Mouse (Mus musculus) small intestine, adult 2 months (tissue): ENCODE results near the gene Pkn1. TPM values are rescaled to one million over a fixed set of nuclear protein-coding genes. Genes with fewer than 3 reads are reported as not detected.

Experiments
- H3K27ac ChIP-seq: fragments of 200-500 bp; 2 replicates; pipeline ENCODE4 v1.5.1; 2012; ENCODE audit warnings: low read depth, low read length, control low read depth, inconsistent platforms; ENCODE audit not compliant: insufficient read depth
- H3K27me3 ChIP-seq: fragments of 200-500 bp; 2 replicates; pipeline ENCODE4 v1.6.1; 2012; ENCODE audit warnings: mild to moderate bottlenecking, moderate library complexity, low read length, inconsistent platforms; ENCODE audit not compliant: control insufficient read depth, insufficient read depth
- H3K36me3 ChIP-seq: fragments of 200-500 bp; 2 replicates; pipeline ENCODE4 v1.6.1; 2012; ENCODE audit warnings: mild to moderate bottlenecking, low read length, control low read depth, inconsistent platforms; ENCODE audit not compliant: control insufficient read depth, insufficient read depth
- H3K4me1 ChIP-seq: fragments of 200-500 bp; 2 replicates; pipeline ENCODE4 v1.6.1; 2012; ENCODE audit warnings: low read length, inconsistent platforms, mixed read lengths; ENCODE audit not compliant: control insufficient read depth, insufficient read depth, insufficient read length
- H3K4me3 ChIP-seq: fragments of 200-500 bp; 2 replicates; pipeline ENCODE4 v1.5.1; 2012; ENCODE audit warnings: low read depth, mild to moderate bottlenecking, control low read depth, inconsistent platforms, low read length, moderate library complexity
- CTCF ChIP-seq: fragments of 200-500 bp; IDR thresholded peaks from 2 replicates; pipeline ENCODE4 v1.5.1; 2012; ENCODE audit warnings: low read depth, mild to moderate bottlenecking, control low read depth, inconsistent platforms, low read length, moderate library complexity, mixed read lengths; ENCODE audit not compliant: insufficient replicate concordance, insufficient read length; ENCODE audit errors: extremely low read depth
- POLR2A ChIP-seq: fragments of 200-500 bp; IDR thresholded peaks from 2 replicates; pipeline ENCODE4 v1.6.1; 2012; ENCODE audit warnings: low read depth, mild to moderate bottlenecking, control low read depth, inconsistent platforms, low read length, moderate library complexity
- WGBS: fragments of 180-500 bp; shearing (Covaris S2); methylation state at CpG from one replicate; pipeline ENCODE4 v1.1.7; 2018; 5-methylcytosine and 5-hydroxymethylcytosine counted together
- polyA plus RNA-seq: library from polyadenylated mRNA; depleted of rRNA; stranded (reverse); fragments of >200 nt; gene quantifications from 2 replicates; pipeline ENCODE4 v1.2.3, GENCODE M21; 2012

The Pkn1 gene
- polyA plus RNA-seq, 1 experiment: 117 TPM

DNA sequence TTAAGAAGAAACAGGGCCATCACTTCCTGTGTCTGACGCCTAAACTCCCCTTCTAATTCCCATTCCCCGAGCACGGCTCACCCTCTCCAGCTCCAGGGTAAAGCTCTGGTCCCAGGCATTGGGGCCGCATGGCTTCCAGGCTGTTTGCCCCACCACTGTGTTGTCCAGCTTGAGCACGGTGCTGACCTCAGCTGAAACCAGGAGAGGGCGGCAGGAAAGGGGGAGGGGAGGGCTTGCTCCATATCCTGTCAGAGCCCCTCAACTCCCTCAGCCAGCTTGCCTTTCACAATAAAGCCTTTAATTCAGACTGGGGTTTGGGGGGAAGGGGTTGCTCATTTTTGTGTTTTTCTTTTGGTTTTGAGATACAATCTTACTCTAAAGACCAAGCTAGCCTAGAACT is 17.9 kb downstream of the Pkn1 start:
- peaks cover 84% of the 10 kb centered on the region for H3K36me3 ChIP-seq
- H3K4me1 ChIP-seq: no peaks in the 10 kb centered on the region
- no peak for TF ChIP-seq POLR2A
- no peak for TF ChIP-seq CTCF
- H3K4me3 ChIP-seq: no peak overlapping the region
- H3K27ac ChIP-seq: no peak overlapping the region
- 78% methylated on average over 6 of the region's 6 CpGs for WGBS
- H3K27me3 ChIP-seq: no peaks in the 10 kb centered on the region

- H3K27me3 ChIP-seq: no peaks in the 10 kb centered on the region
- WGBS: 86% methylated on average over 5 of the region's 5 CpGs
- no peaks in the 10 kb centered on the region for H3K4me1 ChIP-seq
- no peak for TF ChIP-seq CTCF
- TF ChIP-seq POLR2A: no peak
- H3K27ac ChIP-seq: no peak overlapping the region
- H3K36me3 ChIP-seq: peaks cover 83% of the 10 kb centered on the region
- no peak overlapping the region for H3K4me3 ChIP-seq
These were observed 18.4 kb downstream of the Pkn1 start for GRCm38 (mm10) chr8:83680603-83681002.

- Histone ChIP-seq H3K4me3 (no peak overlapping the region), H3K4me1 (no peaks in the 10 kb centered on the region), H3K27ac (no peak overlapping the region), H3K27me3 (no peaks in the 10 kb centered on the region), H3K36me3 (peaks cover 79% of the 10 kb centered on the region)
- 93% methylated on average over 12 of the region's 12 CpGs for WGBS
- TF ChIP-seq CTCF: no peak
- no peak for TF ChIP-seq POLR2A
These were observed 19.1 kb downstream of the Pkn1 start for GRCm38 (mm10) chr8:83679866-83680265.

DNA sequence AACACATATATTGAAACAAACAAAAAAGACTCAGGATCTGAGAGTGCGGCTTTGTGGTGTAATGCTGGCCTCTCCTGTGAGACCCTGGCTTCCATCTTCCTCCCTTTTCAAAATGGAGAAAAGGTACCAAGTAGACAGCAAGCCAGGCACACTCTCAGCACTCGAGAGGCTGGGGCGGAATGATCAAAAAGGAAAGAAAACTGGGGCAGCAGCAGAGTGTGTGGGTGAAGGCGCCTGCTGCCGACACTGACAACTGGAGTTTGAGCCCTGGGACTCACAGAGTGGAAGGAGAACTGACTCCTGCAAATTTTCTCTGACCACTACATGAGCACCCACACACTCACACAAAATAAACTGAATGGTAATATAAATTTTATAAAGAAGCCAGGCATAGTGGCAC is 24.5 kb downstream of the Pkn1 start:
- Histone ChIP-seq H3K36me3 (peaks cover 81% of the 10 kb centered on the region), H3K4me3 (no peak overlapping the region), H3K27me3 (no peaks in the 10 kb centered on the region), H3K27ac (no peak overlapping the region), H3K4me1 (no peaks in the 10 kb centered on the region)
- 90% methylated on average over 5 of the region's 5 CpGs for WGBS
- TF ChIP-seq CTCF: no peak
- no peak for TF ChIP-seq POLR2A

DNA sequence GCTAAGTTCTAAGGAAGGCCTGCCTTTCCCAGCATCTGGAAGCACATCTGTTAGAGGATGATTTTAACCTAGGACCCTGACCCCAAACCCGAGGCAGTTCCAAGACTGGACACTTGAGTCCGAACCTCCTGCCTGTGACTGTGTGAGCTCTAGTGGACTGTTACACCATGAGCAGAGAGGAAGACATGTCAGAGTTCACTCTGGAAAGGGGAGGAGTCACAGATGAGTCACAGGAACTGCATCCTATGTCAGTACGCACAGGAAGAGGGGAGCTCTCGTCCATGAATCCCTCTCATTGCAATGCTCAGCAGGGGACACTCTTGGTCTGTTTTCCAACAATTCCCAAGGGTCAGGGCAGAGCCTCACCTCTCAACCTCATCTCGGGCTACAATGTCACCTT is 26.0 kb downstream of the Pkn1 start:
- TF ChIP-seq CTCF: no peak
- TF ChIP-seq POLR2A: no peak
- WGBS: 69% methylated on average over 5 of the region's 5 CpGs
- H3K4me1 ChIP-seq: peaks cover 11% of the 10 kb centered on the region
- peaks cover 70% of the 10 kb centered on the region for H3K36me3 ChIP-seq
- no peak overlapping the region for H3K27ac ChIP-seq
- H3K4me3 ChIP-seq: no peak overlapping the region
- no peaks in the 10 kb centered on the region for H3K27me3 ChIP-seq

GRCm38 (mm10) chr8:83669013-83669412 is 30.0 kb downstream of the Pkn1 start:
- peaks cover 22% of the 10 kb centered on the region for H3K4me1 ChIP-seq
- H3K4me3 ChIP-seq: no peak overlapping the region
- TF ChIP-seq CTCF: no peak
- TF ChIP-seq POLR2A: no peak
- H3K27me3 ChIP-seq: no peaks in the 10 kb centered on the region
- 83% methylated on average over 16 of the region's 16 CpGs for WGBS
- peaks cover 45% of the 10 kb centered on the region for H3K36me3 ChIP-seq
- H3K27ac ChIP-seq: no peak overlapping the region

DNA sequence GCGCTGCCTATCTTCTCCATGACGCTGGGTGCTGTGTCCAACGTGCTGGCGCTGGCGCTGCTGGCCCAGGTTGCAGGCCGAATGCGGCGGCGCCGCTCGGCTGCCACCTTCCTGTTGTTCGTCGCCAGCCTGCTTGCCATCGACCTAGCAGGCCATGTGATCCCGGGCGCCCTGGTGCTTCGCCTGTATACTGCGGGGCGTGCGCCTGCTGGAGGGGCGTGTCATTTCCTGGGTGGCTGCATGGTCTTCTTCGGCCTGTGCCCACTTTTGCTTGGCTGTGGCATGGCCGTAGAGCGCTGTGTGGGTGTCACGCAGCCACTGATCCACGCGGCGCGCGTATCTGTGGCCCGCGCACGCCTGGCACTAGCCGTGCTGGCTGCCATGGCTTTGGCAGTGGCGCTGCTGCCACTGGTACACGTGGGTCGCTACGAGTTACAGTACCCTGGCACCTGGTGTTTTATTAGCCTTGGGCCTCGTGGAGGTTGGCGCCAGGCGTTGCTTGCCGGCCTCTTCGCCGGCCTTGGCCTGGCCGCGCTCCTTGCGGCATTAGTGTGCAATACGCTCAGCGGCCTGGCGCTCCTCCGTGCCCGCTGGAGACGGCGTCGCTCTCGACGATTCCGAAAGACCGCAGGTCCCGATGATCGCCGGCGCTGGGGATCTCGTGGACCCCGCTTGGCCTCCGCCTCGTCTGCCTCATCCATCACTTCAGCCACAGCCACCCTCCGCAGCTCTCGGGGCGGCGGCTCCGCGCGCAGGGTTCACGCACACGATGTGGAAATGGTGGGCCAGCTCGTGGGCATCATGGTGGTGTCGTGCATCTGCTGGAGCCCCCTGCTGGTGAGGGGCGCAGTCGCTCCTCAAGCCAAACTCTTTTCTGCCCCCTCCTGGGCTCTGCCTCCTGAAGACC is 30.7 kb downstream of the Pkn1 start:
- TF ChIP-seq CTCF (peak; percentile 57), POLR2A (no peak)
- H3K4me1 ChIP-seq: peaks cover 22% of the 10 kb centered on the region
- H3K4me3 ChIP-seq: peak overlapping the region; percentile 36
- no peak overlapping the region for H3K27ac ChIP-seq
- WGBS: 36% methylated on average over 80 of the region's 80 CpGs
- H3K27me3 ChIP-seq: no peaks in the 10 kb centered on the region
- peaks cover 40% of the 10 kb centered on the region for H3K36me3 ChIP-seq
